Mouse (Mus musculus) kidney, adult 2 months (tissue): Measurements from ENCODE around the gene Sox9. TPM values are rescaled to one million over a fixed set of nuclear protein-coding genes. Genes with fewer than 3 reads are reported as not detected.
A peak's percentile ranks its signal among the peaks of the same experiment; 100 is the strongest.

Experiments
- DNase-seq: peaks from one replicate; pipeline ENCODE4 v3.0.0; 2021
- H3K27ac ChIP-seq: fragments of 200-500 bp; 2 replicates; pipeline ENCODE4 v1.5.1; 2012; ENCODE audit warnings: low read depth, low read length, control low read depth, inconsistent platforms; ENCODE audit not compliant: insufficient read depth
- H3K27me3 ChIP-seq: fragments of 200-500 bp; replicated peaks from 2 replicates; pipeline ENCODE4 v1.6.1; 2012; ENCODE audit warnings: mild to moderate bottlenecking, moderate library complexity, low read length, inconsistent platforms; ENCODE audit not compliant: control insufficient read depth, insufficient read depth
- H3K36me3 ChIP-seq: fragments of 200-500 bp; 2 replicates; pipeline ENCODE4 v1.6.1; 2012; ENCODE audit warnings: mild to moderate bottlenecking, moderate library complexity, low read length, inconsistent platforms; ENCODE audit not compliant: control insufficient read depth, insufficient read depth
- H3K4me1 ChIP-seq: fragments of 200-500 bp; 2 replicates; pipeline ENCODE4 v1.6.1; 2011; ENCODE audit warnings: low read length; ENCODE audit not compliant: control insufficient read depth, insufficient read depth
- H3K4me3 ChIP-seq: fragments of 200-500 bp; 2 replicates; pipeline ENCODE4 v1.5.1; 2011; ENCODE audit warnings: mild to moderate bottlenecking, low read depth, low read length, control low read depth; ENCODE audit not compliant: insufficient read depth
- CTCF ChIP-seq: fragments of 200-500 bp; conservative IDR thresholded peaks from 2 replicates; pipeline ENCODE4 v1.5.1; 2011; ENCODE audit warnings: low read depth, mild to moderate bottlenecking, control low read depth, low read length, moderate library complexity, mixed read lengths; ENCODE audit not compliant: insufficient read depth, insufficient read length
- POLR2A ChIP-seq: fragments of 200-500 bp; IDR thresholded peaks from one replicate; pipeline ENCODE4 v1.6.1; 2011; ENCODE audit warnings: low read depth, low read length, control low read depth
- WGBS: fragments of 180-500 bp; shearing (Covaris S2); methylation state at CpG from one replicate; pipeline ENCODE4 v1.1.7; 2018; 5-methylcytosine and 5-hydroxymethylcytosine counted together
- polyA plus RNA-seq: library from polyadenylated mRNA; depleted of rRNA; stranded (reverse); fragments of >200 nt; gene quantifications from 2 replicates; pipeline ENCODE4 v1.2.3, GENCODE M21; 2012

Sox9 gene
- polyA plus RNA-seq, 1 experiment: 0.72 TPM

DNA sequence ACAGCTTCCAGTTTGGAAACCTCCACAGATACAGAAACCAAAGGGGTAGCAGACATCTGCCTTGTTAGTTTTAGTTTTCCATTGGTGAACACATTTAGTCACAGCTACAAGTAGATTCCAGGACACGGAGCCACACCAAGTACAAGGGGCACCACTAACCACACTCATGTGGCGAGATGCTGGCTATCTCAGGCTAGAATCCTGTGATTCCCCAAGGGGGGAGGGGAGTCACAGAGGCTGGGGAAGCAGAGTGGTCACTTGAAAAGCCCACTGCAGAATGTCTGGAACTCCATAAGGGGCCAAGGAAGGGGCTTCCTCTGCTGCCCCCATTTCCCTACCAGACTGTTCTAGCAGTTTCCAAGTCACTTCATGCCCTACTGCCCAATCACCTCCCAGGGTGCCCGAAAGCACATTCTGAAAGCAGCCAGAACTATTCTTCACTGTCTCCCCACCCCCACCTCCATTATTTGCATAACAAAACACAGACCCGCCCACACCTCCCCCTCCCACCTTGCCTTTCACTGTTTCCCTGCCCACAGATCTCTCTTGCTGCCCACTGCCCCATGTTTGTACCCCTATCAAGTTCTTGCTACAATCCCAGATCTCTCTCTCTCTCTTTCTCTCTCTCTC, 19.3 kb downstream of the Sox9 start:
- no peaks in the 10 kb centered on the region for H3K27me3 ChIP-seq
- 43% methylated on average over 4 of the region's 4 CpGs for WGBS
- no peaks in the 10 kb centered on the region for H3K36me3 ChIP-seq
- no peak for DNase-seq
- no peaks in the 10 kb centered on the region for H3K4me1 ChIP-seq
- H3K4me3 ChIP-seq: no peak overlapping the region
- no peak overlapping the region for H3K27ac ChIP-seq
- TF ChIP-seq CTCF: no peak
- no peak for TF ChIP-seq POLR2A

- Histone ChIP-seq H3K4me3 (no peak overlapping the region), H3K4me1 (no peaks in the 10 kb centered on the region), H3K36me3 (no peaks in the 10 kb centered on the region), H3K27ac (no peak overlapping the region), H3K27me3 (no peaks in the 10 kb centered on the region)
- 38% methylated on average over 8 of the region's 8 CpGs for WGBS
- TF ChIP-seq CTCF (no peak), POLR2A (no peak)
- no peak for DNase-seq
These were observed 25.9 kb downstream of the Sox9 start for GRCm38 (mm10) chr11:112807838-112808506.

GRCm38 (mm10) chr11:112810447-112811151, 28.6 kb downstream of the Sox9 start:
- no peaks in the 10 kb centered on the region for H3K4me1 ChIP-seq
- no peak overlapping the region for H3K4me3 ChIP-seq
- no peak overlapping the region for H3K27ac ChIP-seq
- no peak for DNase-seq
- 2% methylated on average over 17 of the region's 17 CpGs for WGBS
- H3K36me3 ChIP-seq: no peaks in the 10 kb centered on the region
- TF ChIP-seq CTCF: no peak
- no peak for TF ChIP-seq POLR2A
- no peaks in the 10 kb centered on the region for H3K27me3 ChIP-seq

- Histone ChIP-seq H3K4me1 (no peaks in the 10 kb centered on the region), H3K27ac (no peak overlapping the region), H3K27me3 (no peaks in the 10 kb centered on the region), H3K4me3 (no peak overlapping the region), H3K36me3 (no peaks in the 10 kb centered on the region)
- DNase-seq: peak; percentile 44
- TF ChIP-seq CTCF (no peak), POLR2A (no peak)
- 9% methylated on average over 19 of the region's 19 CpGs for WGBS
These were observed 29.3 kb downstream of the Sox9 start for GRCm38 (mm10) chr11:112811152-112811871.

DNA sequence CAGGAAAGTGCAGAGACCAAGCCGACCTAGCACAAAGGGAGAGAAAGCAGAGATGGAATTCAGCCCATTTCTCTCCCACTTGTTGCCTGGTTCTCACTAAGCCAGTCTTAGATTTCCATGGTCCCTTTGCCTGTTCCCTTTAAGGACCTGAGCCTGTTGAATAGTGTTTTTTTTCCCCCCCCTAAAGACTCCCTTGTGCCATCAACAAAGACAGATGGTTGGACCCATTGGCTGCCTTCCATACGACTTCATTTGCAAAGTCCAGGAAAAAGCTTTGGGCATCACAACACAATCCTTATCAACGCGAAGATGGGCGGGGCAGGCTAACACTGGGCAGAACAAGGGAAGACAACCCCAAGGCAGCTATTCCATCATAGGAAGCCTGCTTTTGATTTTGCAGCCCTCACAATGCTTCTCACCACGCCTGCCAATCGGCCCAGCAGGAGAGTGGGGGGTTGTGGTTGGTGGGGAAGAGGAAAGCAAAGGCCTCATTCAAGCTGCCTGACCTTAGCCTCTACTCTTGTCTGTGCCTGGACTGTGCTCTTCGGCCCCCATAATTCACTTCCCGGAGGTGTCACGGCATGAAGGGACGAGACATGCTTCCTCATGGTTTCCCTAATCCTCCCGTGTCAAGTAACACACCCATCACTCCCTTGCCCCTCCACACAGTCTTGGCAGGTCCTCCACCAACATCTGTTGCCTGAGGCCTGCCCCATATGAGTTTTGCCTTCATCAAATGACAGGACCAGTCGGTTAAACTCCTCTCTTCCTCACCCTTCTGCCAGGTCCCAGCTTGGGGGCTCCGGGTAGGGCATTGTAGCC, 36.0 kb downstream of the Sox9 start:
- Histone ChIP-seq H3K27me3 (no peaks in the 10 kb centered on the region), H3K27ac (no peak overlapping the region), H3K4me3 (no peak overlapping the region), H3K4me1 (no peaks in the 10 kb centered on the region), H3K36me3 (no peaks in the 10 kb centered on the region)
- TF ChIP-seq CTCF (no peak), POLR2A (no peak)
- DNase-seq: no peak
- WGBS: 59% methylated on average over 14 of the region's 14 CpGs

DNA sequence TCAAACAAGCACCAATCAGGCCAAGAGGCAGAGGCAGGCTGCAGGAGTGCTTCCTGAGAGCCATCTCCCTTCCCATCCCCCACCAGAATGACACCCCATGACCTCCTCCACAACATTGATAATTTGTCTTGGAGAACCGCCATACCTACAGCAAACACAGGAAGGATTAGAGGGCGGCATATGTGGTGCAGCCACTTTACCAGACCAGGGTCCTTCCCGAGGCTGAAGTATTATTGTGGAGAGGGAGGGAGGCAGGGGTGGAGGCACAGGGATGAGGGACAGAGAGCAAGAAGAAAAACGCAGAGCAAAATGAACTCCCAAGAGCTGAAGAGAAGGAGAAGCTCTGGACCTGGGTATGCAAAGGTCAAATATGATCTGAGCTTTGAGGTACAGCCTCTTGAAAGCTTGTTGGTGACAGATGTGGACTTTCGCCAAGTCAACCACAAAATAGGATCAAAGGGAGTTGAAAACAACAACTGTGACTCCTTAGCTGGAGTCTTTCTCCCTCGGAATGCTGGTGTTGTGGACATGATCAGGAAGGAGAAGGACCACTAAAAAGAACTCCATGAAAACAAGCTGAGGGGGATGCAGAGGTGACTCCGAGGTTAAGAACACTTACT, 36.7 kb downstream of the Sox9 start:
- Histone ChIP-seq H3K27me3 (no peaks in the 10 kb centered on the region), H3K36me3 (no peaks in the 10 kb centered on the region), H3K27ac (no peak overlapping the region), H3K4me1 (no peaks in the 10 kb centered on the region), H3K4me3 (no peak overlapping the region)
- DNase-seq: no peak
- TF ChIP-seq POLR2A: no peak
- no peak for TF ChIP-seq CTCF
- 60% methylated on average over 7 of the region's 7 CpGs for WGBS
